Mouse (Mus musculus): ENCODE results near the gene S100a3.

Gene S100a3

GRCm38 (mm10) chr3:90604416-90604815 lies 44.0 kb downstream of the S100a3 start:
- DNase-seq = peak; percentile 81

GRCm38 (mm10) chr3:90605049-90605448 lies 44.7 kb downstream of the S100a3 start:
- no peak for DNase-seq

- DNase-seq = no peak
Measured at GRCm38 (mm10) chr3:90605736-90606135, 45.4 kb downstream of the S100a3 start.

- no peak for DNase-seq
Measured at GRCm38 (mm10) chr3:90606185-90606584, 45.8 kb downstream of the S100a3 start.

GRCm38 (mm10) chr3:90607361-90607760 lies 47.0 kb downstream of the S100a3 start:
- DNase-seq = no peak

GRCm38 (mm10) chr3:90608223-90608622 lies 47.8 kb downstream of the S100a3 start, which contains the start of gene S100a5:
S100a5 (plus strand) TSS chr3:90608523.
- DNase-seq = no peak

GRCm38 (mm10) chr3:90609102-90609501 lies 48.7 kb downstream of the S100a3 start:
- no peak for DNase-seq

GRCm38 (mm10) chr3:90611494-90611893 lies 51.1 kb downstream of the S100a3 start:
- DNase-seq = no peak

GRCm38 (mm10) chr3:90612061-90612460 lies 51.7 kb downstream of the S100a3 start:
- DNase-seq = no peak

- peak; percentile 72 for DNase-seq
Measured at GRCm38 (mm10) chr3:90612728-90613291, 52.4 kb downstream of the S100a3 start, which contains the start of gene S100a6. S100a6 (plus strand) TSS chr3:90612882.

- no peak for DNase-seq
Measured at GRCm38 (mm10) chr3:90613461-90614147, 53.2 kb downstream of the S100a3 start.

- no peak for DNase-seq
Measured at GRCm38 (mm10) chr3:90614148-90614530, 53.8 kb downstream of the S100a3 start.

- DNase-seq = no peak
Measured at GRCm38 (mm10) chr3:90614611-90615251, 54.4 kb downstream of the S100a3 start.

GRCm38 (mm10) chr3:90615415-90615814 lies 55.0 kb downstream of the S100a3 start:
- DNase-seq = peak; percentile 82

- DNase-seq = no peak
Measured at GRCm38 (mm10) chr3:90615911-90616310, 55.5 kb downstream of the S100a3 start.

GRCm38 (mm10) chr3:90617586-90617985 lies 57.2 kb downstream of the S100a3 start:
- no peak for DNase-seq

- no peak for DNase-seq
Measured at GRCm38 (mm10) chr3:90621552-90621951, 61.2 kb downstream of the S100a3 start.

- DNase-seq = peak; percentile 72
Measured at GRCm38 (mm10) chr3:90623435-90624071, 63.2 kb downstream of the S100a3 start.

GRCm38 (mm10) chr3:90625496-90625895 lies 65.1 kb downstream of the S100a3 start:
- no peak for DNase-seq

- no peak for DNase-seq
Measured at GRCm38 (mm10) chr3:90626266-90627021, 66.1 kb downstream of the S100a3 start.

GRCm38 (mm10) chr3:90627366-90627765 lies 67.0 kb downstream of the S100a3 start:
- no peak for DNase-seq

- no peak for DNase-seq
Measured at GRCm38 (mm10) chr3:90627807-90628206, 67.4 kb downstream of the S100a3 start.

GRCm38 (mm10) chr3:90629298-90629697 lies 68.9 kb downstream of the S100a3 start:
- no peak for DNase-seq
